Mouse (Mus musculus) embryonic facial prominence, embryonic 15.5 days (tissue): ENCODE data around the gene Ctu2. TPM values are rescaled to one million over a fixed set of nuclear protein-coding genes. Genes with fewer than 3 reads are reported as not detected.

Experiments used
- ATAC-seq: fragments of 200-750 bp; cut with Nextera tagmentation; 2 replicates; pipeline ENCODE4 v1.8.0; 2017; ENCODE audit warnings: low read depth, moderate TSS enrichment; ENCODE audit not compliant: insufficient number of reproducible peaks, low FRiP score, low TSS enrichment
- H3K27ac ChIP-seq: fragments of 300-500 bp; sonication (generic); replicated peaks from 2 replicates; pipeline ENCODE4 v1.5.1; 2015; ENCODE audit warnings: mild to moderate bottlenecking, inconsistent platforms
- H3K27me3 ChIP-seq: fragments of 300-500 bp; sonication (generic); 2 replicates; pipeline ENCODE4 v1.6.1; 2015; ENCODE audit warnings: inconsistent platforms
- H3K36me3 ChIP-seq: fragments of 300-500 bp; sonication (generic); 2 replicates; pipeline ENCODE4 v1.6.1; 2015; ENCODE audit warnings: mild to moderate bottlenecking, inconsistent platforms
- H3K4me1 ChIP-seq: fragments of 300-500 bp; sonication (generic); 2 replicates; pipeline ENCODE4 v1.6.1; 2015; ENCODE audit warnings: inconsistent platforms
- H3K4me2 ChIP-seq: fragments of 300-500 bp; sonication (generic); replicated peaks from 2 replicates; pipeline ENCODE4 v1.6.1; 2015; ENCODE audit warnings: mild to moderate bottlenecking, inconsistent platforms
- H3K4me3 ChIP-seq: fragments of 300-500 bp; sonication (generic); replicated peaks from 2 replicates; pipeline ENCODE4 v1.5.1; 2015; ENCODE audit warnings: mild to moderate bottlenecking, inconsistent platforms
- H3K9ac ChIP-seq: fragments of 300-500 bp; sonication (generic); 2 replicates; pipeline ENCODE4 v1.6.1; 2015; ENCODE audit warnings: inconsistent platforms
- H3K9me3 ChIP-seq: fragments of 300-500 bp; sonication (generic); replicated peaks from 2 replicates; pipeline ENCODE4 v1.6.1; 2016; ENCODE audit warnings: inconsistent platforms
- WGBS: fragments of 180-500 bp; shearing (Covaris S2); methylation state at CpG from one replicate; pipeline ENCODE4 v1.1.7; 2015; 5-methylcytosine and 5-hydroxymethylcytosine counted together
- microRNA-seq: library from miRNA; unstranded; fragments of <30 nt; microRNA quantifications from one replicate; pipeline ENCODE4, GENCODE M21; 2016; ENCODE audit warnings: borderline number of aligned reads
- polyA plus RNA-seq: library from polyadenylated mRNA; unstranded; fragments of >200 nt; fragmentation: Nextera tagmentation; extraction: Ambion mirVana; gene quantifications from 2 replicates; pipeline ENCODE4 v1.2.1, GENCODE M21; 2015

The Ctu2 gene
- polyA plus RNA-seq, 1 experiment from 2014 or later = 46.4 TPM

- H3K4me3 ChIP-seq = no peak overlapping the region
- H3K36me3 ChIP-seq = no peaks in the 10 kb centered on the region
- no peaks in the 10 kb centered on the region for H3K9me3 ChIP-seq
- H3K4me2 ChIP-seq = no peak overlapping the region
- no peak overlapping the region for H3K9ac ChIP-seq
- H3K27ac ChIP-seq = peak overlapping the region; percentile 44
- 60% methylated on average over 3 of the region's 3 CpGs for WGBS
- H3K27me3 ChIP-seq = no peaks in the 10 kb centered on the region
- H3K4me1 ChIP-seq = peaks cover 47% of the 10 kb centered on the region
- ATAC-seq = no peak
Measured at GRCm38 (mm10) chr8:122526084-122526483, 50.1 kb downstream of the Ctu2 start.

DNA sequence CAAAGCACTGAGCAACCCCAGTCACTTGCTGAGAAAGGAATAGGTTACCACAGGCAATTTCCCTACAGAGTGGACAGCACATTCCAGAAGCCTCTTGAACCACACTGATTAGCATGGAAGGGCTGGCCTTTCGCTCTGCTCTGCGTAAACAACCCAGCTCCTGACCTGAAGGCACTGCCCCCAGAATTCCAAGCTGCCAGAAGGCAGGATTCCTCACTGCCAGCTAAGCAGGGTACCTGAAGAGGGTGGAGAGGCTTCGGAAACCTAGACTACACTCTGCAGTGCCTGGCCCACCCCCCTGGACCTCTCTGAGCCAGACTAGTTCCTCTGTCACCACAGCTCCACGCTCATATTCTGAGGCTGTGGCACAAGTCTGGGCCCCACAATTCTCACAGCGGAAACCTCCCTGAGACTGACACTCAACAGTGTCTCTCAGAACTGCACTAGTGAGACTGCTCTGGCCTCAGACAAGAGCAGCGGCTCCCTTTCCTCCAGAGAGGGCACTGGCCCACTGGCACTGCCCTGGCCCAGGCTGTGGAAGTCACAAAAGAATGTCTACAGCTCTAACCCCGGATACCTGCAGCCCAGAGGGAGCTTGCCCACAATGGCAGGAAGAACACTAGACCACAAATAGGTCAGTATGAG is 50.7 kb downstream of the Ctu2 start:
- Histone ChIP-seq H3K27me3 (no peaks in the 10 kb centered on the region), H3K9me3 (no peaks in the 10 kb centered on the region), H3K27ac (peak overlapping the region; percentile 44), H3K4me2 (no peak overlapping the region), H3K4me1 (peaks cover 52% of the 10 kb centered on the region), H3K36me3 (no peaks in the 10 kb centered on the region), H3K9ac (no peak overlapping the region), H3K4me3 (no peak overlapping the region)
- WGBS = 46% methylated on average over 7 of the region's 7 CpGs
- ATAC-seq = no peak

DNA sequence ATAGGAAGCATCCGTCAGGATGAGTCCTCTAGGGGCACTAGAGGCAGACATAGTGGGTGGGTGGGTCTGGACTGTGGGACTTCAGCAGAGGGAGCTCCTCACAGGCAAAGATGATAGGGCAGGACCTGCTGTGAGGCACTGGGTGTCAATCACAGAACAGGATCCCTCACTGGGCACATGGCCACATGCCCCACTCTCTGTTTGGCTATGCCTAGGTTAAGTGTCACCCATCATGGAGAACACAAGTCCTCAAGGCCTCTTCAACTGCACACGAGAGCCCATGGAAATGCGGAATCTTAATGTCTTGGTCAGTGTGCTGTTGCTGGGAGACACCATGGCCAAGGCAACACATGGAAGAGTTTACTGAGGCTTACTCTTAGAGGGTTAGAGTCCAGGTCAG is 52.0 kb downstream of the Ctu2 start:
- WGBS = 91% methylated on average over 3 of the region's 3 CpGs
- no peak for ATAC-seq

DNA sequence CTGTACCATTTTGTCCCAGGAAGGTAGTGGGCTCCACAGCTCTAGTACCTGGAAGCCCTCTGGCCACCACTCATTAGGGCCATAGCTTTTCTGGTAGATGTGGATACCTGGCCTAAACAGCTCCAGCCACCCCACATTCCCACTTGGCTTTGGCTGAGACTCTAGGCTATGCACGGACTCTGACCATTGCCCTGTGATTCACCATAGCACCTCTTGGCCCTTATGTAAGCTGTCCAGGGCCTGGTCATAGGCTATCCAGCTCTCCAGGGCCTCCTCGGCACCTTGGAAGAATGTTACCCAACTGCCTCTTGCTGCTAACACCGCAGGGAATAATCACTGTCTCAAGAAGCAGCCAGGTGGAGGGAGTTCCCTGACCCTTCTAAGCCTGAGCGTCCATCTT is 53.2 kb downstream of the Ctu2 start:
- Histone ChIP-seq H3K4me3 (no peak overlapping the region), H3K27ac (no peak overlapping the region), H3K27me3 (no peaks in the 10 kb centered on the region), H3K9me3 (no peaks in the 10 kb centered on the region), H3K36me3 (no peaks in the 10 kb centered on the region), H3K4me2 (no peak overlapping the region), H3K9ac (no peak overlapping the region), H3K4me1 (peaks cover 37% of the 10 kb centered on the region)
- ATAC-seq = no peak
- 87% methylated on average over 4 of the region's 4 CpGs for WGBS

More for the DNA sequence above, 52.0 kb downstream of the Ctu2 start:
- no peaks in the 10 kb centered on the region for H3K27me3 ChIP-seq
- no peak overlapping the region for H3K27ac ChIP-seq
- no peaks in the 10 kb centered on the region for H3K36me3 ChIP-seq
- no peaks in the 10 kb centered on the region for H3K9me3 ChIP-seq
- peaks cover 50% of the 10 kb centered on the region for H3K4me1 ChIP-seq
- no peak overlapping the region for H3K4me3 ChIP-seq
- no peak overlapping the region for H3K4me2 ChIP-seq
- H3K9ac ChIP-seq = no peak overlapping the region

DNA sequence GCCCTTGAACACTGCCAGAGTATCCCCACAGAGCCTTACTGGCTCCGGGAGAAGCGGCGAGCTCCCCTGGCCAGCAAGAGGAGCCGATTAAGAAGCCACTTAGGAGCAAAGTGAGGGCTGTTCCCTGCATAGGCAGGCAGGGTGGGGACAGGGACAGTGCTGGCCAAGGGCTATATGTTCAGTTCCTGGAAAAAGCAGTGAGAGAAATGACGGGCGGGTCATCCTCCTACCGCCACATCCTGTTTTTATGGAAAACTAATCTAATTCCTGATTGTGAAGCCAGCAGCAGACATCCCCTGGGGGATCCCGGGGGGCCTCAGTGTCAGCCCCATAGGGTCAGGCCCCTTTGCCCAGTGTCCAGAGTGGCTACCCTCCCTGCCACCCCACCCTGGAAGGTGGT is 55.4 kb downstream of the Ctu2 start:
- H3K9ac ChIP-seq = no peak overlapping the region
- H3K4me1 ChIP-seq = peaks cover 19% of the 10 kb centered on the region
- H3K36me3 ChIP-seq = no peaks in the 10 kb centered on the region
- no peaks in the 10 kb centered on the region for H3K27me3 ChIP-seq
- 73% methylated on average over 8 of the region's 8 CpGs for WGBS
- ATAC-seq = no peak
- H3K27ac ChIP-seq = peak overlapping the region; percentile 58; the same call in 1 of the 2 replicates
- no peak overlapping the region for H3K4me3 ChIP-seq
- no peaks in the 10 kb centered on the region for H3K9me3 ChIP-seq
- no peak overlapping the region; the same call in 1 of the 2 replicates for H3K4me2 ChIP-seq

Small RNA genes within 50 kb of the gene (microRNA-seq; reads per million reads assigned to microRNA genes)
- gene Gm24366 = not detected

Other genes with a start within 250 kb of the Ctu2 start
- gene Zfpm1, start 194.0 kb upstream of the Ctu2 start, polyA plus RNA-seq = 1.4 and 1.6 TPM in 2 replicates
- 0.12 and 0.20 TPM in 2 replicates for gene Trhr2, start 115.4 kb upstream of the Ctu2 start, polyA plus RNA-seq
- 48.2 and 49.7 TPM in 2 replicates for gene Zc3h18, start 99.5 kb upstream of the Ctu2 start, polyA plus RNA-seq
- gene Il17c, start 54.1 kb upstream of the Ctu2 start, polyA plus RNA-seq = 0.41 TPM in 1 of 2 replicates, not detected in the other
- 173 and 186 TPM in 2 replicates for gene Cyba, start 43.2 kb upstream of the Ctu2 start, polyA plus RNA-seq
- 31.9 and 33.8 TPM in 2 replicates for gene Mvd, start 32.7 kb upstream of the Ctu2 start, polyA plus RNA-seq
- gene Snai3, start 15.4 kb upstream of the Ctu2 start, polyA plus RNA-seq = 1.3 and 1.4 TPM in 2 replicates
- gene Rnf166, start 79 bp upstream of the Ctu2 start, polyA plus RNA-seq = 53.2 and 54.6 TPM in 2 replicates
- gene Piezo1, start 75.2 kb downstream of the Ctu2 start, polyA plus RNA-seq = 14.3 and 16.7 TPM in 2 replicates
- gene Cdt1, start 91.9 kb downstream of the Ctu2 start, polyA plus RNA-seq = 32.5 and 36.2 TPM in 2 replicates
- 298 and 312 TPM in 2 replicates for gene Aprt, start 100.8 kb downstream of the Ctu2 start, polyA plus RNA-seq
- gene Galns, start 135.3 kb downstream of the Ctu2 start, polyA plus RNA-seq = 11.3 TPM in 2 replicates
- 54.5 and 62.3 TPM in 2 replicates for gene Trappc2l, start 135.5 kb downstream of the Ctu2 start, polyA plus RNA-seq
- 0.63 and 1.2 TPM in 2 replicates for gene Pabpn1l, start 146.6 kb downstream of the Ctu2 start, polyA plus RNA-seq
- 6.2 and 6.4 TPM in 2 replicates for gene Cbfa2t3, start 223.0 kb downstream of the Ctu2 start, polyA plus RNA-seq